Mouse (Mus musculus) testis, adult 10 weeks (tissue): Measurements from ENCODE around the gene Rtkn2. TPM values are rescaled to one million over a fixed set of nuclear protein-coding genes. Genes with fewer than 3 reads are reported as not detected.

ENCODE experiments used
- polyA plus RNA-seq: library from polyadenylated mRNA; stranded (reverse); fragments of 350-450 nt; fragmentation: Illumina TruSeq; extraction: RNeasy Lipid Tissue Mini Kit (QIAGEN cat#74804); gene quantifications from one replicate; pipeline ENCODE4 v1.2.3, GENCODE M21; 2014; ENCODE audit warnings: low read depth, low replicate concordance

Gene Rtkn2
- polyA plus RNA-seq = 0.81 TPM

DNA sequence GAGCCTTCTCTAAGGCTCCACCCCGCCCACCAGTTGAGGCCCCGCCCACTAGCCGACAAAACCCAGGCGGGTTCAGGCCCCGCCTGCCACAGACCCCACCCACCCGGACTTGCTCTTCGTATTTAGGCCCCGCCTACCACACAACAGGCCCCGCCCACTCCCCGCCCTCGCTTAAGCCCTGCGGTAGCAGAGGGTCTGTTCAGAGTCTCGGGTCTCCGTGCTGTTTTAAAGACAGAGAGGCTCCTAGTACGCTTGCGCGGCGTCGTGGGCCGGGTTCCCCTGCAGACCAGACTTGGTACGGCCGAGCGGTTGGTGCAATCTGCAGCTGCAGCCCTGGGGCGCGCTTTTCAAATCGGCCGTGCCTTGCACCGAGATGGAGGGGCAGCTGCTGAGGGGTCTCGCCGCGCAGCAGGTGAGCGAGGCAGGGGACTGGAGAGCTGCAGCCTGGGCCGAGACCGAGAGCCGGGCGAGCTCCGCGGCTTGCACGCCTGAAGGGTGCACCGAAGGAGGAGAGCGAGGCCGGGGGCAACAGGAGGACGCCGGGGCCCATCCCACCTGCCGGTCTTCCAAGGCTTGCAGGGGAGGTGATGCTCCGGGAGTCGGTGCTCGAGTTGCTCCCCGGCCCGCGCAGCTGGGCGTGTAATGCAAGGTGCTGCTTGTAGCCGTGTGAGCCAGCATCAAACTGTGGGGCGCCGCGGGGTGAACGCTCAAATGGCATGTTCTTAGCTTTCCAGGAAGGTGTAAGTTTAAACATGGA is at the start of gene Rtkn2:
TSS of gene Rtkn2 (plus strand) at position 170 of the 757 bp plus-strand sequence.

Other genes starting within 250 kb of the Rtkn2 start
- 0.11 TPM for gene Zfp365, start 66.9 kb upstream of the Rtkn2 start, polyA plus RNA-seq